Mouse (Mus musculus) midbrain, embryonic 11.5 days (tissue): ENCODE measurements around the gene Mocs1. TPM values are rescaled to one million over a fixed set of nuclear protein-coding genes. Genes with fewer than 3 reads are reported as not detected.
A peak's percentile ranks its signal among the peaks of the same experiment; 100 is the strongest.

Source experiments
- ATAC-seq: fragments of 200-750 bp; cut with Nextera tagmentation; 2 replicates; pipeline ENCODE4 v1.8.0; 2017; ENCODE audit warnings: moderate TSS enrichment, moderate library complexity; ENCODE audit not compliant: low FRiP score
- DNase-seq: peaks from one replicate; pipeline ENCODE4 v3.0.0; 2015; ENCODE audit warnings: low spot score; ENCODE audit errors: missing footprints
- H3K27ac ChIP-seq: fragments of 300-500 bp; sonication (generic); 2 replicates; pipeline ENCODE4 v1.5.1; 2014; ENCODE audit warnings: low read depth, low read length
- H3K27me3 ChIP-seq: fragments of 300-500 bp; sonication (generic); 2 replicates; pipeline ENCODE4 v1.6.1; 2014; ENCODE audit warnings: mild to moderate bottlenecking, low read length, moderate library complexity, mixed read lengths; ENCODE audit not compliant: control insufficient read depth, insufficient read depth
- H3K36me3 ChIP-seq: fragments of 300-500 bp; sonication (generic); 2 replicates; pipeline ENCODE4 v1.6.1; 2014; ENCODE audit warnings: mild to moderate bottlenecking, low read length, moderate library complexity, mixed read lengths; ENCODE audit not compliant: control insufficient read depth, insufficient read depth
- H3K4me1 ChIP-seq: fragments of 300-500 bp; sonication (generic); 2 replicates; pipeline ENCODE4 v1.6.1; 2014; ENCODE audit warnings: low read length; ENCODE audit not compliant: control insufficient read depth, insufficient read depth
- H3K4me2 ChIP-seq: fragments of 300-500 bp; sonication (generic); 2 replicates; pipeline ENCODE4 v1.6.1; 2014; ENCODE audit warnings: mild to moderate bottlenecking, moderate library complexity
- H3K4me3 ChIP-seq: fragments of 300-500 bp; sonication (generic); 2 replicates; pipeline ENCODE4 v1.5.1; 2014; ENCODE audit warnings: low read depth, low read length
- H3K9ac ChIP-seq: fragments of 300-500 bp; sonication (generic); 2 replicates; pipeline ENCODE4 v1.6.1; 2014; ENCODE audit warnings: low read length
- H3K9me3 ChIP-seq: fragments of 300-500 bp; sonication (generic); 2 replicates; pipeline ENCODE4 v1.6.1; 2016; ENCODE audit warnings: low read length; ENCODE audit not compliant: control insufficient read depth
- WGBS: fragments of 180-500 bp; shearing (Covaris S2); extraction: QIAGEN DNeasy Blood & Tissue Kit; methylation state at CpG from one replicate; pipeline ENCODE4 v1.1.7; 2014; 5-methylcytosine and 5-hydroxymethylcytosine counted together
- polyA plus RNA-seq: library from polyadenylated mRNA; unstranded; fragments of >200 nt; fragmentation: Nextera tagmentation; extraction: Ambion mirVana; gene quantifications from 2 replicates; pipeline ENCODE4 v1.2.1, GENCODE M21; 2014

The Mocs1 gene
- polyA plus RNA-seq, 1 experiment from 2014 or later: 4.5 TPM

DNA sequence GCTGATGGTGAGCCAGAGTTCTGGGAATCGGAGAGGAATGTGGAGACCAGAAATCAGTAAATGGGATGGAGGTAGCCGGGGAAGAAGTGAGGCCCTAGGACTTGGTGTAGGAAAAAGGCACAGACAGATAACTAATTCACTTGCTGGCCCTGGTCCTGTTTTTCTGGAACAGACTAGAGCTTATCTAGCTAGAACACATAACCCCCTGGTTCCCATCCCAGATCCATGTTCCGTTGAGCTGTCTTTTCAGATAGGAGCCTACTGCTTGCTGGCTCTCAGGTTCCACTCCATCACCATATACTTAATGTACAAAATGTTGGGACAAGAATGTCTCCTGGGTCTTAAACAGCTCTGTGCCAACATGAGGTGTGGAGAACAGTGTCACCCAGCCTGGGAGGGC lies 29.7 kb downstream of the Mocs1 start:
- no peak overlapping the region for H3K4me3 ChIP-seq
- WGBS: 92% methylated on average over 3 of the region's 3 CpGs
- no peak overlapping the region for H3K27ac ChIP-seq
- H3K9ac ChIP-seq: no peak overlapping the region
- 0 out of 2 replicates have a peak, but pooled peaks cover 2% of the 10 kb centered on the region for H3K36me3 ChIP-seq
- no peaks in the 10 kb centered on the region for H3K27me3 ChIP-seq
- ATAC-seq (no peak), DNase-seq (no peak)
- H3K9me3 ChIP-seq: no peaks in the 10 kb centered on the region
- H3K4me2 ChIP-seq: no peak overlapping the region
- no peaks in the 10 kb centered on the region for H3K4me1 ChIP-seq

GRCm38 (mm10) chr17:49458386-49458785 lies 30.2 kb downstream of the Mocs1 start:
- no peak overlapping the region for H3K27ac ChIP-seq
- H3K4me2 ChIP-seq: no peak overlapping the region
- H3K4me1 ChIP-seq: no peaks in the 10 kb centered on the region
- no peaks in the 10 kb centered on the region for H3K27me3 ChIP-seq
- H3K4me3 ChIP-seq: no peak overlapping the region
- no peak overlapping the region for H3K9ac ChIP-seq
- no peak for ATAC-seq
- 0 out of 2 replicates have a peak, but pooled peaks cover 2% of the 10 kb centered on the region for H3K36me3 ChIP-seq
- WGBS: 91% methylated on average over 18 of the region's 18 CpGs
- no peaks in the 10 kb centered on the region for H3K9me3 ChIP-seq
- no peak for DNase-seq

GRCm38 (mm10) chr17:49464884-49465283 lies 36.7 kb downstream of the Mocs1 start:
- 78% methylated on average over 3 of the region's 3 CpGs for WGBS

DNA sequence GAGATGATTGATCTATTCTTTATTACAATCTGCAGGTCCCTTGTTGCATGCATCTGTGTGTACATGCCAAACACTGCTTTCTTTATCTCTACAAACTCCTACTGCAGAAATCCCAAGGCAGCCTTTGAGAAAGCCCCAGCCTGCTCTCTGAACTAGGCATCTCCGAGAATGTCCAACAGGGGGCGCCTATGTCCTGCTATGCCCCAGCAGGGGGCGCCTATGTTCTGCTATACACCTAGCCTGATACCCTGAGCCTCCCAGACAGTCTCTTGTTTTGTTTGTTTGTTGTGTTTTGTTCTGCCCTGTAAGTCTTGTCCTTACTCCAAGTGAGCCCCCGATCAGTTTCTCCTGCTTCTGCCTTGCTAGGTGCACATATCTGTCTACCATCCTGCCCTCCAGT lies 40.1 kb downstream of the Mocs1 start:
- Histone ChIP-seq H3K27me3 (no peaks in the 10 kb centered on the region), H3K4me2 (no peak overlapping the region), H3K9me3 (no peaks in the 10 kb centered on the region), H3K9ac (no peak overlapping the region), H3K4me3 (no peak overlapping the region), H3K36me3 (no peaks in the 10 kb centered on the region), H3K27ac (no peak overlapping the region), H3K4me1 (no peaks in the 10 kb centered on the region)
- ATAC-seq: no peak
- DNase-seq: peak; percentile 93
- 33% methylated on average over 4 of the region's 4 CpGs for WGBS

More at GRCm38 (mm10) chr17:49464884-49465283, 36.7 kb downstream of the Mocs1 start:
- H3K9me3 ChIP-seq: no peaks in the 10 kb centered on the region
- H3K4me2 ChIP-seq: no peak overlapping the region
- no peaks in the 10 kb centered on the region for H3K27me3 ChIP-seq
- H3K4me1 ChIP-seq: no peaks in the 10 kb centered on the region
- H3K36me3 ChIP-seq: no peaks in the 10 kb centered on the region
- ATAC-seq (no peak), DNase-seq (no peak)
- H3K4me3 ChIP-seq: no peak overlapping the region
- H3K9ac ChIP-seq: no peak overlapping the region
- H3K27ac ChIP-seq: no peak overlapping the region

- no peak overlapping the region for H3K9ac ChIP-seq
- DNase-seq (no peak), ATAC-seq (peak; percentile 24; the same call in 1 of the 2 replicates)
- no peaks in the 10 kb centered on the region for H3K27me3 ChIP-seq
- no peak overlapping the region for H3K4me2 ChIP-seq
- no peak overlapping the region for H3K27ac ChIP-seq
- no peaks in the 10 kb centered on the region for H3K9me3 ChIP-seq
- 73% methylated on average over 8 of the region's 8 CpGs for WGBS
- H3K4me3 ChIP-seq: no peak overlapping the region
- H3K36me3 ChIP-seq: no peaks in the 10 kb centered on the region
- H3K4me1 ChIP-seq: no peaks in the 10 kb centered on the region
Observed at GRCm38 (mm10) chr17:49472626-49473025, 44.5 kb downstream of the Mocs1 start.

- WGBS: 88% methylated on average over 4 of the region's 4 CpGs
- ATAC-seq (no peak), DNase-seq (no peak)
- no peaks in the 10 kb centered on the region for H3K36me3 ChIP-seq
- H3K4me1 ChIP-seq: no peaks in the 10 kb centered on the region
- H3K9me3 ChIP-seq: no peaks in the 10 kb centered on the region
- no peak overlapping the region for H3K4me2 ChIP-seq
- no peaks in the 10 kb centered on the region for H3K27me3 ChIP-seq
- H3K4me3 ChIP-seq: no peak overlapping the region
- no peak overlapping the region for H3K9ac ChIP-seq
- no peak overlapping the region for H3K27ac ChIP-seq
Observed at GRCm38 (mm10) chr17:49474051-49474450, 45.9 kb downstream of the Mocs1 start.

DNA sequence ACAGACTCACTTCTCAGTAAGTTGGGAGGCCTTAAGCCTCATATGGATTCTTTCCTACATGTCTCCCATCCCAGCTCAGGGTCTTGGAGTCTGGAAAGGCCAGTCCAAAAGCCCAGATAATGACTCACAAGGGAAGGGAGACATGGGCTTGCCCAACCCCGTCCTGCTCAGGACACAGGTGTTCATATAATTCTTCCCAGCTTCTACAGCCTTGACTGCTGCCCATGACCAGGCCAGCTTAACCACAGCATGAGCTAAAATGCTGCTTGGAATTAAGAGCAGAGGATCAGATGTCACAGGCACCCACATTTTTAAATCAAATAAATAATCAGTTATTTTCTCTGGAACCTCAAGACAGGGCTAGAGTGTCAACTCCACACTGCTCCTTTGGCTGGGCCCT lies 47.0 kb downstream of the Mocs1 start:
- DNase-seq: no peak
- no peaks in the 10 kb centered on the region for H3K27me3 ChIP-seq
- H3K4me1 ChIP-seq: no peaks in the 10 kb centered on the region
- no peak for ATAC-seq
- 76% methylated on average over 1 of the region's 1 CpGs for WGBS
- H3K9ac ChIP-seq: no peak overlapping the region
- H3K4me3 ChIP-seq: no peak overlapping the region
- no peak overlapping the region for H3K27ac ChIP-seq
- no peak overlapping the region for H3K4me2 ChIP-seq
- no peaks in the 10 kb centered on the region for H3K36me3 ChIP-seq
- no peaks in the 10 kb centered on the region for H3K9me3 ChIP-seq

DNA sequence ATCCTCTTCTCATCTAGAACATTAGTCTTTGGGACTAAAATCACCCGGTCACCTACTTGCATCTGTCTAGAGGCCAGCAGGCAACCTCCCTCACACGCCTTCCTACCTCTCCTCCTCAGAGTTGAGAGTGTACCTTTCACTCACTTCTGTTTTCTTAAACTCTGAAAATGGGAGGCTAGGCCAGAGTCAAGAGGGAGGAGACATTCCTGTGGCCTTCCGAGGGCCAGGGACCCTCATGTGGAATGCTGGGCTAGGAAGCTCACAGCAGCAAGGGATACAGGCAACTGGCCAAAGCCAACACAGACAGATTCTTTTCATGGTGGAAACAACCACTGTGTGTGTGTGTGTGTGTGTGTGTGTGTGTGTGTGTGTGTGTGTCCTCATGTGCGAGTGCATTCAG lies 49.2 kb downstream of the Mocs1 start:
- Histone ChIP-seq H3K4me2 (no peak overlapping the region), H3K4me1 (no peaks in the 10 kb centered on the region), H3K9me3 (no peaks in the 10 kb centered on the region), H3K9ac (no peak overlapping the region), H3K27me3 (no peaks in the 10 kb centered on the region), H3K36me3 (no peaks in the 10 kb centered on the region), H3K4me3 (no peak overlapping the region), H3K27ac (no peak overlapping the region)
- ATAC-seq (no peak), DNase-seq (no peak)
- WGBS: 90% methylated on average over 4 of the region's 4 CpGs

- Histone ChIP-seq H3K9ac (no peak overlapping the region), H3K36me3 (no peaks in the 10 kb centered on the region), H3K27ac (no peak overlapping the region), H3K27me3 (no peaks in the 10 kb centered on the region), H3K4me1 (no peaks in the 10 kb centered on the region), H3K4me3 (no peak overlapping the region), H3K9me3 (no peaks in the 10 kb centered on the region), H3K4me2 (no peak overlapping the region)
- ATAC-seq (no peak), DNase-seq (no peak)
- 92% methylated on average over 3 of the region's 3 CpGs for WGBS
Observed at GRCm38 (mm10) chr17:49481876-49482275, 53.7 kb downstream of the Mocs1 start.

- DNase-seq (no peak), ATAC-seq (no peak)
- 91% methylated on average over 3 of the region's 3 CpGs for WGBS
- no peak overlapping the region for H3K9ac ChIP-seq
- no peaks in the 10 kb centered on the region for H3K4me1 ChIP-seq
- H3K27ac ChIP-seq: no peak overlapping the region
- no peaks in the 10 kb centered on the region for H3K9me3 ChIP-seq
- H3K36me3 ChIP-seq: no peaks in the 10 kb centered on the region
- no peak overlapping the region for H3K4me3 ChIP-seq
- H3K27me3 ChIP-seq: no peaks in the 10 kb centered on the region
- H3K4me2 ChIP-seq: no peak overlapping the region
Observed at GRCm38 (mm10) chr17:49484435-49484834, 56.3 kb downstream of the Mocs1 start.
